Mouse (Mus musculus) myocyte (in vitro differentiated cells): Measurements from ENCODE around the gene Olfm3.

Source experiments
- POLR2A ChIP-seq: IDR thresholded peaks from one replicate; pipeline ENCODE4 v1.6.1; 2011; ENCODE audit warnings: low read depth, mild to moderate bottlenecking, control low read depth, moderate library complexity; ENCODE audit not compliant: insufficient read length
- TCF12 ChIP-seq: IDR thresholded peaks from one replicate; pipeline ENCODE4 v1.6.1; 2011; ENCODE audit warnings: mild to moderate bottlenecking, control low read depth; ENCODE audit not compliant: poor library complexity, insufficient read depth, severe bottlenecking
- USF1 ChIP-seq: IDR thresholded peaks from one replicate; pipeline ENCODE4 v1.6.1; 2011; ENCODE audit warnings: low read depth, mild to moderate bottlenecking, control low read depth, moderate library complexity

GRCm38 (mm10) chr3:114972522-114972921, 68.6 kb downstream of the Olfm3 start:
- TF ChIP-seq TCF12 (no peak), POLR2A (no peak), USF1 (no peak)
